Mouse (Mus musculus): ENCODE data around the gene Fsip1. TPM values are rescaled to one million over a fixed set of nuclear protein-coding genes. Genes with fewer than 3 reads are reported as not detected.

Fsip1 gene
- total and polyA plus RNA-seq, 2 experiments from 2014 or later: 3.7 to 5.7 TPM

DNA sequence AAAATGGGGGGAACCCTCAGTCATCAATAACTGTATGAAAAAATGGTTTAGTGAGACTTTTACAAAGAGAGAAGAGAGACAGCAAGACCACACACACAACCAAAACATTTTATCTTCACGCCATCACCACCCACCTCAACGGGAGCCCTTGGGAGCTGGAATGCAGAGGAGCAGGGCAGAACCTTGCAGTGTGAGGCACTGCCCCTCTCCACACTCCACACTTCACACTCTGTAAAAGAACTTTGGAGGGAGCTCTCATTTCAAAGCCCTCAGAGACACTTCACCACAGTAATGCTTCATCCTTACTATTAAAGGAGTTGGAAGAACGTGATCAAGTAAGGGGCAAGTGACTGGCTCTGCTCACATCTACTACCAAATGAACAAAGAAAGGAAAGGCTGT lies 26.2 kb downstream of the Fsip1 start:
- H3K27ac ChIP-seq (ENCODE audit: low read depth, low read length): no peak overlapping the region
- DNase-seq (no peak), ATAC-seq (no peak)
- no peaks in the 10 kb centered on the region for H3K27me3 ChIP-seq (ENCODE audit: insufficient read depth, low read length)
- WGBS: 80% methylated on average over 3 of the region's 3 CpGs
- no peak overlapping the region for H3K4me3 ChIP-seq (ENCODE audit: low read depth, low read length)
- H3K9me3 ChIP-seq (ENCODE audit: low read length): no peaks in the 10 kb centered on the region
- no peak overlapping the region for H3K4me2 ChIP-seq (ENCODE audit: low read depth)
- no peaks in the 10 kb centered on the region for H3K4me1 ChIP-seq (ENCODE audit: insufficient read depth)
- no peak for TF ChIP-seq CTCF (IDR thresholded peaks at IDR 0.05; ENCODE audit: low read depth)
- no peaks in the 10 kb centered on the region for H3K36me3 ChIP-seq (ENCODE audit: insufficient read depth)
- H3K9ac ChIP-seq: no peak overlapping the region

DNA sequence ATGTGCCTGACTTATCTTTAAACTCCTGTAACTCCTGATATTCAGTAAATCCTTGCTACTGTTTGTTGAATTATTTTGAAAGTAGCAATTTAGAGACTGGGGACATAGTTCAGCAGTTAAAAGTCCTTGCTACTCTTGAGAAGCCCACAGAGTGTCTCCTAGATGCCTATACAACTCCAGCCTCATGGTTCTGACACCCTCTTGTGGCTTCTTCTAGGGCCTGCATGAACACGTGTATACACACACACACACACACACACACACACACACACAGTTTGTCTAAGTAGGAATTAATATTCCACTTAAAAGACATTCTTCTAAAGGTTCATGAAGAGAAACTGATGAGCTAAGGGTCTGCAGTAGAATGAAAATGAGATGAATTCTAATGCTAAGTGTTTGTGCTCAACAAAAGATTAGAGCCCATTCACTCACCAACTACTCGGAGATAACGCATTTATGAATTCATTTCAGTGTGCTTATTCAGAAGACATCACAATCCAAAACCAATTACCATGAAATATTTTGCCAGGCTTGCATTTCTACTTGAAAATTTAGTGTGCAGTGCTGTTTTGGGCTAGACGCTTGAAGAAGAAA lies 28.2 kb downstream of the Fsip1 start:
- Histone ChIP-seq H3K27me3 (ENCODE audit: insufficient read depth, low read length) (no peaks in the 10 kb centered on the region), H3K4me2 (ENCODE audit: low read depth) (no peak overlapping the region), H3K4me3 (ENCODE audit: low read depth, low read length) (no peak overlapping the region), H3K9me3 (ENCODE audit: low read length) (no peaks in the 10 kb centered on the region), H3K36me3 (ENCODE audit: insufficient read depth) (no peaks in the 10 kb centered on the region), H3K4me1 (ENCODE audit: insufficient read depth) (no peaks in the 10 kb centered on the region), H3K27ac (ENCODE audit: low read depth, low read length) (no peak overlapping the region), H3K9ac (no peak overlapping the region)
- ATAC-seq: peak; percentile 88
- DNase-seq: peak; percentile 45
- 43% methylated on average over 4 of the region's 4 CpGs for WGBS
- TF ChIP-seq CTCF (IDR thresholded peaks at IDR 0.05; ENCODE audit: low read depth): peak; percentile 44

DNA sequence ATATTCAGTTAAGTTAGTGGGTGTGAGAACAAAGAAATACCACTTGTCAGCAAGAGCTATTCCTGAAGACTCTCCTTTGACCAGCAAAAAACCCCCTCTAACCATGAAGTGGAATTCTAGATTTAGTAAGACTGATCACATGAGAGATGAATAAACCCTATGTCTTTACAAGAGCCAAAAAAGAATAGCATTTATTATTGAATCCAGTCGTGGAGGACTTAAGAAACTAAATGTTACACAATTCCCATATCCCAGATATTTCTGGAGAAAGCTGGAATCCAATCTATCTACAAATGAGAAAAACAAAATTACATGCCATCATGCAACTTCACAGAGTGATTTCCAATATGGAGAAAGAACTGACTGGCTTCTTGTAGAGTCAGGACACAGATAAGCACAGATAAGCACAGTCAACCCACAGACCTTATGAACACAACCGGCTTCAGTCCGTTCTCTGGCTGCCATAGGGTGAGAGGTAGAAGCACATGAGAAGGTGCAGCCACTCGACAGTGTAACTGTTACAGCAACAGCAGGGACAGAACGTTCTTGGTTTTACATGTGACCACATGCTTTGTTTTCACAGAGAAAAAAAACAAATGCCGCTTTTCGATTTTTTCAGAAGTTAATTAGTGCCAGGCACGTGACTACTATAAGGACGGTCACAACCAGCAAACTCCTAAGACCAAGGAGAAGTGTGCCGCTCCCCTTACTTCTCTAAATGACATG lies 31.3 kb downstream of the Fsip1 start:
- H3K27ac ChIP-seq (ENCODE audit: low read depth, low read length): no peak overlapping the region
- no peaks in the 10 kb centered on the region for H3K9me3 ChIP-seq (ENCODE audit: low read length)
- 71% methylated on average over 10 of the region's 10 CpGs for WGBS
- no peaks in the 10 kb centered on the region for H3K4me1 ChIP-seq (ENCODE audit: insufficient read depth)
- no peak overlapping the region for H3K4me2 ChIP-seq (ENCODE audit: low read depth)
- no peak for TF ChIP-seq CTCF (IDR thresholded peaks at IDR 0.05; ENCODE audit: low read depth)
- H3K9ac ChIP-seq: no peak overlapping the region
- no peak for ATAC-seq
- no peaks in the 10 kb centered on the region for H3K27me3 ChIP-seq (ENCODE audit: insufficient read depth, low read length)
- H3K36me3 ChIP-seq (ENCODE audit: insufficient read depth): no peaks in the 10 kb centered on the region
- no peak overlapping the region for H3K4me3 ChIP-seq (ENCODE audit: low read depth, low read length)
- DNase-seq: no peak

DNA sequence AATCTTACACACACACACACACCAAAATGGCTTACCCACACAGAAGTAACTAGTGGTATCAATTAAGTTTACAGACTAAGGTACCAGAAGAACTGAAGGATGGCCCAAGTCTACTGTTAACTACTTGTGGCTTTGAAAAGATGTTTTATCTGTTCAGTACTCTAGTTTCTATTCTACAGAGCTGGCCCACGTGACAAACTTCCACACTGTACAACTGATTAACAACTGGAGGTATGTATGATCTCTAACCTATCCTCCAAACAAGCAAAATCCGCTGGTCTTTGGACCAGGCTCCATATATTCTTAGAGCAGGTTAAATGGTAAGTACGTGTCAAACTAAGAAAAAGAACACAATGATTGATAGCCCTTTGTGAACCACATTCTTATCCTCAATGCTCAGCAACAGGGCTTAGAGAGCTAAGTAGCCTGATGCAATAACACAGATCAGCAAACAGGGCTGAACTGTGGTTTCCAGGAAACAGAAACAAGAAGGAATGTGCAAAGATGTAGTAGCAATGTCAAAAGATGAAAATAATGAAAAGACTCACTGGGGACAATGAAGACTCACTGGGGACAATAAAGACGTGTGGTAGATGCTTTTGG lies 38.7 kb downstream of the Fsip1 start:
- H3K27me3 ChIP-seq (ENCODE audit: insufficient read depth, low read length): no peaks in the 10 kb centered on the region
- TF ChIP-seq CTCF (IDR thresholded peaks at IDR 0.05; ENCODE audit: low read depth): no peak
- H3K4me1 ChIP-seq (ENCODE audit: insufficient read depth): no peaks in the 10 kb centered on the region
- no peak for DNase-seq
- no peaks in the 10 kb centered on the region for H3K36me3 ChIP-seq (ENCODE audit: insufficient read depth)
- H3K27ac ChIP-seq (ENCODE audit: low read depth, low read length): no peak overlapping the region
- no peaks in the 10 kb centered on the region for H3K9me3 ChIP-seq (ENCODE audit: low read length)
- H3K9ac ChIP-seq: no peak overlapping the region
- H3K4me2 ChIP-seq (ENCODE audit: low read depth): no peak overlapping the region
- no peak overlapping the region for H3K4me3 ChIP-seq (ENCODE audit: low read depth, low read length)
- ATAC-seq: no peak
- WGBS: 14% methylated on average over 4 of the region's 4 CpGs

DNA sequence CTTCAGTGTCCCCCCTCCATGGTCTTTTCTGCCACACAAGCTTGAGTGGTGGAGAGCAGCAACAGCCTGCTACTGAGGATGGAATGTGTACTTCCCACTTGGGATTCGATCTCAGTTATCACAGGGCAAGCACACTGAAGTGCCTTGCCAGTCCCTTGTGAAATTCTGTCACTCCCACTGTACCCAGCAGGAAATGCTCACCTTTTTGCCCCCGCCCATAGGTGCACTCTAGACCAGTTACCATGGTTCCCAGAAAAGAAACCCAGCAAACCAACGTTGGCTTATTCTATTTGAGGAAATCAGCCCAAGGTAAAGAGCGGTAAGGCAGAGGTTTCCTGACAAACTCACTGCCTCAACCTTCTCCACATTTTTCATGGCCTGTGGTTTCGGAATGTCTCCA lies 47.1 kb downstream of the Fsip1 start:
- ATAC-seq (no peak), DNase-seq (no peak)
- no peaks in the 10 kb centered on the region for H3K36me3 ChIP-seq (ENCODE audit: insufficient read depth)
- no peak overlapping the region for H3K4me3 ChIP-seq (ENCODE audit: low read depth, low read length)
- no peaks in the 10 kb centered on the region for H3K27me3 ChIP-seq (ENCODE audit: insufficient read depth, low read length)
- no peak for TF ChIP-seq CTCF (IDR thresholded peaks at IDR 0.05; ENCODE audit: low read depth)
- H3K4me1 ChIP-seq (ENCODE audit: insufficient read depth): no peaks in the 10 kb centered on the region
- no peak overlapping the region for H3K27ac ChIP-seq (ENCODE audit: low read depth, low read length)
- H3K9ac ChIP-seq: no peak overlapping the region
- WGBS: 80% methylated on average over 5 of the region's 5 CpGs
- no peak overlapping the region for H3K4me2 ChIP-seq (ENCODE audit: low read depth)
- H3K9me3 ChIP-seq (ENCODE audit: low read length): no peaks in the 10 kb centered on the region

DNA sequence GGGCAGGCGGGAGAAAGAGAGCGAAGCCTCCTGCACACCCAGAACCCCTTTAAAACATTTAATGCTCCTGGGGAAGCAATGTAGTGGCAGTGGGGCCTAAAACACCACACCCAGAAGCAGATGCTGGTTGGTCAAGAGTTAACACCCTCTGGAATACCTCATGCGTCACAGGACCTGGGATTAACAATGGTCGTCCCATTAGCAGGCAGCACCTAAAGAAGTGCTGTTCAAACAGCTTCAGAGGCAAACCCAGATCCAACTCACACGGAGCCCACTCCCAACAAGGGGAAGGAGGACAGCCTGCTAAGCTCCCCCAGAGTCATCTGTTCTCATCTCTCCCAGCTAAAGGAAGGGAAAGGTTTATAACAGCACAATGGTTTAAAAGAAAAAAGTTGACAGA lies 48.1 kb downstream of the Fsip1 start:
- H3K27me3 ChIP-seq (ENCODE audit: insufficient read depth, low read length): no peaks in the 10 kb centered on the region
- H3K4me3 ChIP-seq (ENCODE audit: low read depth, low read length): no peak overlapping the region
- DNase-seq: no peak
- H3K4me2 ChIP-seq (ENCODE audit: low read depth): no peak overlapping the region
- H3K27ac ChIP-seq (ENCODE audit: low read depth, low read length): no peak overlapping the region
- ATAC-seq: no peak
- peaks cover 6% of the 10 kb centered on the region for H3K4me1 ChIP-seq (ENCODE audit: insufficient read depth)
- no peaks in the 10 kb centered on the region for H3K9me3 ChIP-seq (ENCODE audit: low read length)
- 37% methylated on average over 5 of the region's 5 CpGs for WGBS
- no peaks in the 10 kb centered on the region for H3K36me3 ChIP-seq (ENCODE audit: insufficient read depth)
- no peak for TF ChIP-seq CTCF (IDR thresholded peaks at IDR 0.05; ENCODE audit: low read depth)
- H3K9ac ChIP-seq: no peak overlapping the region

DNA sequence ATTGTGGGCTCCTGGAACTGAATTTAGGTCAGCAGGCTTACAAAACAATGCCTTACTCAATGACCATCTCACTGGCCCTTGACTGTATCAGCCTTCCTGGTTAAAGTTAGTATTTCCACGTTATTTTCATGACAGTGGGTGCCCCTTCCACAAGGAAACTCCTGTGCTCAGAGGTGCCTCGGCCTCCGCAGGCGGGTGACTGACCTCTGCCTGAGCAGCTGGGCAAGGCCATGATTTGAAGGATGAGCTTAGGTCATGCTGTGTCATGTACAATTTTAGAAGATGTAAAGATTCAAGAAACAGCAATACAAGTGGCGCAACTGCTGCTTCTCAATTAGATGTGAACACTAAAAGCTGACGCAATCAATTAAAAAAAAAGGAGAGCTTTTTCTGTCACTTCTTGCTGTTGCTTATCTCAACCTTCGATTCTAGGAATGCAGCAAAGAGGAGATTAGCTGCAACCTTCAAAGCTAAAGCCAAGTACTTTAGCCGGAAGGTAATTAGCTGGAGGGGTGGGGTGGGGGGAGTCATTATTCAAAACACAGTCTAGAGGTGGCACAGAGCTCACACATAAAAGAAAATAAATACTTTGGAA lies 50.7 kb downstream of the Fsip1 start:
- Histone ChIP-seq H3K9ac (no peak overlapping the region), H3K27me3 (ENCODE audit: insufficient read depth, low read length) (no peaks in the 10 kb centered on the region), H3K36me3 (ENCODE audit: insufficient read depth) (no peaks in the 10 kb centered on the region), H3K4me2 (ENCODE audit: low read depth) (no peak overlapping the region), H3K9me3 (ENCODE audit: low read length) (no peaks in the 10 kb centered on the region), H3K4me3 (ENCODE audit: low read depth, low read length) (no peak overlapping the region), H3K4me1 (ENCODE audit: insufficient read depth) (peaks cover 13% of the 10 kb centered on the region), H3K27ac (ENCODE audit: low read depth, low read length) (no peak overlapping the region)
- DNase-seq: no peak
- 34% methylated on average over 8 of the region's 8 CpGs for WGBS
- ATAC-seq: no peak
- no peak for TF ChIP-seq CTCF (IDR thresholded peaks at IDR 0.05; ENCODE audit: low read depth)

All from forebrain, postnatal 0 days (tissue).